Mouse (Mus musculus): ENCODE results near the gene Chmp2a. TPM values are rescaled to one million over a fixed set of nuclear protein-coding genes. Genes with fewer than 3 reads are reported as not detected.

Chmp2a gene
- polyA plus RNA-seq, 2 experiments: 151 to 164 TPM

DNA sequence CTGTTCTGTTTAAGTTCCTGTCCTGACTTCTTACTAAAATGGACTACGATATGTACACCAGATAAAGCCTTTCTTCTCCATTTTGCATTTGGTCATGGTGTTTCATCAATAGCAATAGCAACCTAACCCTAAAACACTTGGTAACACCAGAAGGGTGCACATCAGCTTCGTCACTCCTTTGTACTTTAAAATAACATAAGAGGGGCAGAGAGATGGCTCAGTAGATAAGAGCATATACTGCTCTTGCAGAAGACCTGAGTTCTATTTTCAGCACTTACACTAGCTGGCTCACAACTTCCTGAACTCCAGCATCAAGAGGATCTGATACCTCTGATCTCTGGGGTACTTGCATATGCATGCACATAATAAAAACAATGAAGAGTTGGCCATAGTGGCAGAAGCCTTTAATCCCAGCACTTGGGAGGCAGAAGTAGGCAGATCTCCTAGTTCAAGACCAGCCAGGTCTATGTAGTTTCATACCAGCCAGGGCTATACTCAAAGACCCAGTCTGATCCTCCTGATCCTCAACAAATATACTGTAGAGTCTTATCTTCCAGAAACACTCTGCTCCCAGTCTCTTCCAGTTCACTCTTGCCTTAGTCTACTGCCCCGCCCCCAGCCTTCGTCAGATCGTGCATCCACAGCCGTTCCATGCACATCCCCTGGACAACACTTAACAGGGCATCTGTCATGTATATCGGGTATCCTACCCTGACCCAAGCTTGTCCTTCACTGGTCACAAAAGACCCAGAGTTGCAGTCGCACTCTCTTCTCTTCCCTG is 47.0 kb downstream of the Chmp2a start:
- H3K4me1 ChIP-seq (ENCODE audit: control insufficient read depth, insufficient read depth, low read length): no peaks in the 10 kb centered on the region
- TF ChIP-seq POLR2A (IDR thresholded peaks at IDR 0.05; ENCODE audit: borderline replicate concordance, extremely low read depth, insufficient read depth, insufficient read length): no peak
- no peak overlapping the region for H3K27ac ChIP-seq (replicated peaks; ENCODE audit: low read depth, low read length)
- no peak for DNase-seq (ENCODE audit: low spot score)
- H3K4me2 ChIP-seq (replicated peaks; ENCODE audit: low read depth, low read length, severe bottlenecking): no peak overlapping the region
- H3K36me3 ChIP-seq (ENCODE audit: control insufficient read depth, insufficient read depth, low read length): no peaks in the 10 kb centered on the region
- no peak overlapping the region for H3K4me3 ChIP-seq (replicated peaks; ENCODE audit: low read length)
- ATAC-seq (ENCODE audit: low FRiP score, low read depth): no peak
- no peaks in the 10 kb centered on the region for H3K9me3 ChIP-seq (ENCODE audit: control insufficient read depth, low read length)
- H3K9ac ChIP-seq (ENCODE audit: low read depth, low read length, severe bottlenecking): no peak overlapping the region
- no peaks in the 10 kb centered on the region for H3K27me3 ChIP-seq (ENCODE audit: control insufficient read depth, insufficient read depth, low read length)
- 87% methylated on average over 8 of the region's 8 CpGs for WGBS

GRCm38 (mm10) chr7:12986906-12987305 is 47.7 kb downstream of the Chmp2a start:
- no peak for TF ChIP-seq POLR2A (IDR thresholded peaks at IDR 0.05; ENCODE audit: borderline replicate concordance, extremely low read depth, insufficient read depth, insufficient read length)
- WGBS: 84% methylated on average over 8 of the region's 8 CpGs
- no peaks in the 10 kb centered on the region for H3K9me3 ChIP-seq (ENCODE audit: control insufficient read depth, low read length)

GRCm38 (mm10) chr7:12985724-12986123 is 48.9 kb downstream of the Chmp2a start:
- DNase-seq (ENCODE audit: low spot score) (no peak), ATAC-seq (ENCODE audit: low FRiP score, low read depth) (no peak)
- Histone ChIP-seq H3K9ac (ENCODE audit: low read depth, low read length, severe bottlenecking) (no peak overlapping the region), H3K27ac (replicated peaks; ENCODE audit: low read depth, low read length) (no peak overlapping the region), H3K4me2 (replicated peaks; ENCODE audit: low read depth, low read length, severe bottlenecking) (no peak overlapping the region), H3K4me3 (replicated peaks; ENCODE audit: low read length) (no peak overlapping the region), H3K27me3 (ENCODE audit: control insufficient read depth, insufficient read depth, low read length) (no peaks in the 10 kb centered on the region), H3K9me3 (ENCODE audit: control insufficient read depth, low read length) (no peaks in the 10 kb centered on the region), H3K36me3 (ENCODE audit: control insufficient read depth, insufficient read depth, low read length) (peaks cover 5% of the 10 kb centered on the region; the same call in 1 of the 2 replicates), H3K4me1 (ENCODE audit: control insufficient read depth, insufficient read depth, low read length) (no peaks in the 10 kb centered on the region)
- 72% methylated on average over 1 of the region's 1 CpGs for WGBS
- TF ChIP-seq POLR2A (IDR thresholded peaks at IDR 0.05; ENCODE audit: borderline replicate concordance, extremely low read depth, insufficient read depth, insufficient read length): no peak

More at GRCm38 (mm10) chr7:12986906-12987305, 47.7 kb downstream of the Chmp2a start:
- H3K36me3 ChIP-seq (ENCODE audit: control insufficient read depth, insufficient read depth, low read length): 0 out of 2 replicates have a peak, but pooled peaks cover 5% of the 10 kb centered on the region
- ATAC-seq (ENCODE audit: low FRiP score, low read depth): no peak
- no peak overlapping the region for H3K9ac ChIP-seq (ENCODE audit: low read depth, low read length, severe bottlenecking)
- H3K27me3 ChIP-seq (ENCODE audit: control insufficient read depth, insufficient read depth, low read length): no peaks in the 10 kb centered on the region
- no peak for DNase-seq (ENCODE audit: low spot score)
- no peaks in the 10 kb centered on the region for H3K4me1 ChIP-seq (ENCODE audit: control insufficient read depth, insufficient read depth, low read length)
- no peak overlapping the region for H3K4me3 ChIP-seq (replicated peaks; ENCODE audit: low read length)
- no peak overlapping the region for H3K27ac ChIP-seq (replicated peaks; ENCODE audit: low read depth, low read length)
- H3K4me2 ChIP-seq (replicated peaks; ENCODE audit: low read depth, low read length, severe bottlenecking): no peak overlapping the region

Other genes starting within 250 kb of the Chmp2a start
- gene Zscan18, start 231.2 kb downstream of the Chmp2a start, polyA plus RNA-seq (2012; rRNA removed): 11.9 and 12.1 TPM in 2 replicates
- gene Zscan18, start 231.2 kb downstream of the Chmp2a start, polyA plus RNA-seq (2014; fragmentation: Nextera tagmentation; extraction: Ambion mirVana): 11.0 and 13.0 TPM in 2 replicates
- gene Zfp329, start 215.9 kb downstream of the Chmp2a start, polyA plus RNA-seq (2012; rRNA removed): 11.1 and 13.6 TPM in 2 replicates
- 12.1 and 16.1 TPM in 2 replicates for gene Zfp329, start 215.9 kb downstream of the Chmp2a start, polyA plus RNA-seq (2014; fragmentation: Nextera tagmentation; extraction: Ambion mirVana)
- gene Zfp110, start 200.0 kb downstream of the Chmp2a start, polyA plus RNA-seq (2012; rRNA removed): 13.6 and 14.4 TPM in 2 replicates
- gene Zfp110, start 200.0 kb downstream of the Chmp2a start, polyA plus RNA-seq (2014; fragmentation: Nextera tagmentation; extraction: Ambion mirVana): 32.5 and 36.0 TPM in 2 replicates
- gene Zfp128, start 153.6 kb downstream of the Chmp2a start, polyA plus RNA-seq (2012; rRNA removed): 4.4 and 4.8 TPM in 2 replicates
- gene Zfp128, start 153.6 kb downstream of the Chmp2a start, polyA plus RNA-seq (2014; fragmentation: Nextera tagmentation; extraction: Ambion mirVana): 4.8 and 5.8 TPM in 2 replicates
- 20.1 and 23.8 TPM in 2 replicates for gene Zscan22, start 137.0 kb downstream of the Chmp2a start, polyA plus RNA-seq (2012; rRNA removed)
- 15.6 and 21.5 TPM in 2 replicates for gene Zscan22, start 137.0 kb downstream of the Chmp2a start, polyA plus RNA-seq (2014; fragmentation: Nextera tagmentation; extraction: Ambion mirVana)
- 3,045 and 3,888 TPM in 2 replicates for gene Rps5, start 112.5 kb downstream of the Chmp2a start, polyA plus RNA-seq (2012; rRNA removed)
- gene Rps5, start 112.5 kb downstream of the Chmp2a start, polyA plus RNA-seq (2014; fragmentation: Nextera tagmentation; extraction: Ambion mirVana): 1,462 and 1,509 TPM in 2 replicates
- gene Rnf225, start 107.4 kb downstream of the Chmp2a start, polyA plus RNA-seq (2012; rRNA removed): 1.8 and 2.3 TPM in 2 replicates
- 0.83 and 0.86 TPM in 2 replicates for gene Rnf225, start 107.4 kb downstream of the Chmp2a start, polyA plus RNA-seq (2014; fragmentation: Nextera tagmentation; extraction: Ambion mirVana)
- 9.8 and 12.0 TPM in 2 replicates for gene Zfp324, start 69.0 kb downstream of the Chmp2a start, polyA plus RNA-seq (2012; rRNA removed)
- 9.5 and 11.4 TPM in 2 replicates for gene Zfp324, start 69.0 kb downstream of the Chmp2a start, polyA plus RNA-seq (2014; fragmentation: Nextera tagmentation; extraction: Ambion mirVana)
- gene Zfp446, start 57.0 kb downstream of the Chmp2a start, polyA plus RNA-seq (2012; rRNA removed): 10.1 and 12.5 TPM in 2 replicates
- gene Zfp446, start 57.0 kb downstream of the Chmp2a start, polyA plus RNA-seq (2014; fragmentation: Nextera tagmentation; extraction: Ambion mirVana): 3.5 and 5.4 TPM in 2 replicates
- 0.23 and 0.26 TPM in 2 replicates for gene Slc27a5, start 36.6 kb downstream of the Chmp2a start, polyA plus RNA-seq (2012; rRNA removed)
- gene Slc27a5, start 36.6 kb downstream of the Chmp2a start, polyA plus RNA-seq (2014; fragmentation: Nextera tagmentation; extraction: Ambion mirVana): not detected in 2 replicates
- 610 and 816 TPM in 2 replicates for gene Trim28, start 35.7 kb downstream of the Chmp2a start, polyA plus RNA-seq (2012; rRNA removed)
- gene Trim28, start 35.7 kb downstream of the Chmp2a start, polyA plus RNA-seq (2014; fragmentation: Nextera tagmentation; extraction: Ambion mirVana): 408 and 456 TPM in 2 replicates
- gene Zbtb45, start 24.8 kb downstream of the Chmp2a start, polyA plus RNA-seq (2012; rRNA removed): 29.3 and 46.7 TPM in 2 replicates
- gene Zbtb45, start 24.8 kb downstream of the Chmp2a start, polyA plus RNA-seq (2014; fragmentation: Nextera tagmentation; extraction: Ambion mirVana): 25.5 and 25.8 TPM in 2 replicates
- 294 and 308 TPM in 2 replicates for gene Ube2m, start 3.5 kb upstream of the Chmp2a start, polyA plus RNA-seq (2012; rRNA removed)
- gene Ube2m, start 3.5 kb upstream of the Chmp2a start, polyA plus RNA-seq (2014; fragmentation: Nextera tagmentation; extraction: Ambion mirVana): 159 and 165 TPM in 2 replicates
- gene Mzf1, start 20.0 kb upstream of the Chmp2a start, polyA plus RNA-seq (2012; rRNA removed): 5.3 and 7.1 TPM in 2 replicates
- gene Mzf1, start 20.0 kb upstream of the Chmp2a start, polyA plus RNA-seq (2014; fragmentation: Nextera tagmentation; extraction: Ambion mirVana): 1.9 and 2.5 TPM in 2 replicates
- gene Vmn1r85, start 60.4 kb upstream of the Chmp2a start, polyA plus RNA-seq (2012; rRNA removed): 0.01 TPM in 1 of 2 replicates, not detected in the other
- not detected in 2 replicates for gene Vmn1r85, start 60.4 kb upstream of the Chmp2a start, polyA plus RNA-seq (2014; fragmentation: Nextera tagmentation; extraction: Ambion mirVana)
- not detected in 2 replicates for gene Vmn1r86, start 85.1 kb upstream of the Chmp2a start, polyA plus RNA-seq (2012; rRNA removed)
- gene Vmn1r86, start 85.1 kb upstream of the Chmp2a start, polyA plus RNA-seq (2014; fragmentation: Nextera tagmentation; extraction: Ambion mirVana): not detected in 2 replicates
- gene Vmn1r87, start 105.3 kb upstream of the Chmp2a start, polyA plus RNA-seq (2012; rRNA removed): not detected in 2 replicates
- not detected in 2 replicates for gene Vmn1r87, start 105.3 kb upstream of the Chmp2a start, polyA plus RNA-seq (2014; fragmentation: Nextera tagmentation; extraction: Ambion mirVana)
- 0.01 TPM in 1 of 2 replicates, not detected in the other for gene Vmn1r88, start 124.8 kb upstream of the Chmp2a start, polyA plus RNA-seq (2012; rRNA removed)
- not detected in 2 replicates for gene Vmn1r88, start 124.8 kb upstream of the Chmp2a start, polyA plus RNA-seq (2014; fragmentation: Nextera tagmentation; extraction: Ambion mirVana)
- gene Vmn1r89, start 178.2 kb upstream of the Chmp2a start, polyA plus RNA-seq (2012; rRNA removed): not detected in 2 replicates
- gene Vmn1r89, start 178.2 kb upstream of the Chmp2a start, polyA plus RNA-seq (2014; fragmentation: Nextera tagmentation; extraction: Ambion mirVana): not detected in 2 replicates
- gene Lig1, start 242.5 kb upstream of the Chmp2a start, polyA plus RNA-seq (2012; rRNA removed): 65.2 and 75.9 TPM in 2 replicates
- gene Lig1, start 242.5 kb upstream of the Chmp2a start, polyA plus RNA-seq (2014; fragmentation: Nextera tagmentation; extraction: Ambion mirVana): 88.2 and 104 TPM in 2 replicates
- 9.7 and 14.9 TPM in 2 replicates for gene Zswim9, start 243.9 kb upstream of the Chmp2a start, polyA plus RNA-seq (2012; rRNA removed)
- 6.9 and 7.2 TPM in 2 replicates for gene Zswim9, start 243.9 kb upstream of the Chmp2a start, polyA plus RNA-seq (2014; fragmentation: Nextera tagmentation; extraction: Ambion mirVana)

Measured in limb, embryonic 14.5 days (tissue).